Mouse (Mus musculus): ENCODE data around the gene Frs2. TPM values are rescaled to one million over a fixed set of nuclear protein-coding genes. Genes with fewer than 3 reads are reported as not detected.
A peak's percentile ranks its signal among the peaks of the same experiment; 100 is the strongest.

The Frs2 gene
- total and polyA plus RNA-seq, 3 experiments, result 13.4 to 17.0 (median 14.2) TPM

DNA sequence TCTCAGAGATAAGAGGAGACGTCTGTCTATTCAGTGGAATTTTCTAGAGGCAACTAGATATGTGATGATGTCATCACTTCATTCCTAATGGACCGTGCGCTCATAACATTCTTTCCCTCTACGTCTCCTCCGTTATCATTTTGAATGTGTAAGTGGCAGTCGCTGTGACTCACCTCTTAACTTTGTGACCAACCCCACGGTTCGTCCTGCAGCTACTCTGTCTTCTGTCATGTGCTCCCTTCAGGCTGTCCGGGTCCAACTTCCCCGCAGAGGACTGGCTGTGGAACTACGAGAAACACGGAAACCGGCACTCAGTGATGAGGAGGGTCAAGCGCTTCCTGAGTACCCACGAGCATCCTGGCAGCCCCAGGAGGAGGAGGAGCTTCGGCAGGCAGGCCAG, 124.6 kb downstream of the Frs2 start:
- Histone ChIP-seq H3K4me3 (peak overlapping the region; percentile 27; the same call in 1 of the 2 replicates), H3K36me3 (ENCODE audit: control insufficient read depth, insufficient read depth, low read length) (no peaks in the 10 kb centered on the region), H3K9ac (ENCODE audit: low read depth, low read length) (no peak overlapping the region), H3K27me3 (ENCODE audit: control insufficient read depth, insufficient read depth, low read length) (no peaks in the 10 kb centered on the region), H3K4me1 (ENCODE audit: control insufficient read depth, insufficient read depth, low read length) (no peaks in the 10 kb centered on the region), H3K79me2 (replicated peaks; ENCODE audit: control insufficient read depth, insufficient read depth, low read length) (no peaks in the 10 kb centered on the region), H3K27ac (no peak overlapping the region)
- WGBS, result 3% methylated on average over 16 of the region's 16 CpGs
- intact Hi-C loops (cut with DNase I), result no loop called here
- DNase-seq, result no peak
- no peak for TF ChIP-seq POLR2A (IDR thresholded peaks at IDR 0.05; ENCODE audit: insufficient read depth, low read depth, low read length)
- no peak for TF ChIP-seq EP300 (IDR thresholded peaks at IDR 0.05; ENCODE audit: insufficient read depth, low read depth, low read length)
- no peak for TF ChIP-seq CTCF (IDR thresholded peaks at IDR 0.05)

DNA sequence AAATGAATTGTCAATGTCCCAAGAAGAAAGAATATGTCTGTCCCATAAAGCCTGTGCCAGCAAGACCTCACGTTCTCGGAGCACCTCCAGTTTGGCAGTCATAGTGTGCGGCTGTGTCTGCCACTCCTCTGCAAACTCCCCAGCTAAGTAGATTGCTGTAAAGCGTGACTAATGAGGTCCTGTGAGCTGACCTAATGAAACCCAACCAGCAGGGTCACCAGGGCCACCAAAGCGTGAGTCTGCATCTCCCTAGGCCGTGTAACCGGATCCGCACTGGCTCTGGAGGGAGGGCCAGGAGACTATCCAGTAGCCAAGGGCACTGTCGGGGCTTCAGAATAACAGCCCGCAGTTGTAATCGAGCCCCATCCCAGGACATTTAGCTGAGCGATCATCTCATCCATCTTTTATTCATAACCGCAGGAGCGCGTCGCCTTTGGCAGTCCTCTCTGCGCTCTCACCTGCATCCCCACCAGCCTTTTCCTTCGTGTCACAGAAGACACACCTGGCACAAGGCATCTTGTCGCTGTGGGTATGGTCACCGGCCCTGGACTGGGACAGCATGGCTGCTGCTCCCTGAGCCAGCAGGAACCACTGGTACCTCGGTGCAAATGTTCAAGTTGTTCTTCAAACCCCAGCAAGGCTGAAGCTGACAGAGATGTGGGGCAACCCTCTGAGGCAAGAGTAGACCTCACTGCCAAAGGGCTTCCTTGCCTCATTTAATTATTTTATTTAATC, 127.1 kb downstream of the Frs2 start:
- H3K4me3 ChIP-seq, result no peak overlapping the region
- H3K79me2 ChIP-seq (replicated peaks; ENCODE audit: control insufficient read depth, insufficient read depth, low read length), result no peaks in the 10 kb centered on the region
- no peaks in the 10 kb centered on the region for H3K27me3 ChIP-seq (ENCODE audit: control insufficient read depth, insufficient read depth, low read length)
- no peak overlapping the region for H3K27ac ChIP-seq
- H3K4me1 ChIP-seq (ENCODE audit: control insufficient read depth, insufficient read depth, low read length), result no peaks in the 10 kb centered on the region
- WGBS, result 63% methylated on average over 21 of the region's 21 CpGs
- DNase-seq, result no peak
- H3K9ac ChIP-seq (ENCODE audit: low read depth, low read length), result no peak overlapping the region
- TF ChIP-seq EP300 (IDR thresholded peaks at IDR 0.05; ENCODE audit: insufficient read depth, low read depth, low read length) (no peak), CTCF (IDR thresholded peaks at IDR 0.05) (no peak), POLR2A (IDR thresholded peaks at IDR 0.05; ENCODE audit: insufficient read depth, low read depth, low read length) (no peak)
- intact Hi-C loops (cut with DNase I), result no loop called here
- no peaks in the 10 kb centered on the region for H3K36me3 ChIP-seq (ENCODE audit: control insufficient read depth, insufficient read depth, low read length)

Other genes starting within 250 kb of the Frs2 start
- 100 to 1,000 TPM in 1 of 2 experiments, 10 to 100 TPM in 1; 80.3 to 100 TPM for gene Rab3ip, start 197.8 kb downstream of the Frs2 start, total RNA-seq (2021)
- 168 and 181 TPM in 2 replicates for gene Rab3ip, start 197.8 kb downstream of the Frs2 start, polyA plus RNA-seq (2012; rRNA removed)
- gene Gm10271, start 175.9 kb downstream of the Frs2 start, total RNA-seq (2021), result not detected
- gene Gm10271, start 175.9 kb downstream of the Frs2 start, polyA plus RNA-seq (2012; rRNA removed), result not detected in 2 replicates
- 1 to 10 TPM; 5.8 to 5.9 TPM for gene Best3, start 162.2 kb downstream of the Frs2 start, total RNA-seq (2021)
- 3.2 and 6.7 TPM in 2 replicates for gene Best3, start 162.2 kb downstream of the Frs2 start, polyA plus RNA-seq (2012; rRNA removed)
- gene Lrrc10, start 103.2 kb downstream of the Frs2 start, total RNA-seq (2021), result 100 to 1,000 TPM; 148 to 208 TPM
- gene Lrrc10, start 103.2 kb downstream of the Frs2 start, polyA plus RNA-seq (2012; rRNA removed), result 266 and 368 TPM in 2 replicates
- gene Cct2, start 84.7 kb downstream of the Frs2 start, total RNA-seq (2021), result 100 to 1,000 TPM; 123 to 129 TPM
- 50.4 and 93.0 TPM in 2 replicates for gene Cct2, start 84.7 kb downstream of the Frs2 start, polyA plus RNA-seq (2012; rRNA removed)
- gene Yeats4, start 76.0 kb upstream of the Frs2 start, total RNA-seq (2021), result 10 to 100 TPM; 26.9 to 27.9 TPM
- 13.7 and 20.8 TPM in 2 replicates for gene Yeats4, start 76.0 kb upstream of the Frs2 start, polyA plus RNA-seq (2012; rRNA removed)
- not detected for gene 9530003J23Rik, start 90.2 kb upstream of the Frs2 start, total RNA-seq (2021)
- not detected in 2 replicates for gene 9530003J23Rik, start 90.2 kb upstream of the Frs2 start, polyA plus RNA-seq (2012; rRNA removed)
- 100 to 1,000 TPM; 149 to 190 TPM for gene Lyz2, start 133.8 kb upstream of the Frs2 start, total RNA-seq (2021)
- 178 and 198 TPM in 2 replicates for gene Lyz2, start 133.8 kb upstream of the Frs2 start, polyA plus RNA-seq (2012; rRNA removed)
- gene Lyz1, start 144.3 kb upstream of the Frs2 start, total RNA-seq (2021), result 10 to 100 TPM; 13.2 to 18.8 TPM
- 2.0 and 4.8 TPM in 2 replicates for gene Lyz1, start 144.3 kb upstream of the Frs2 start, polyA plus RNA-seq (2012; rRNA removed)
- 10 to 100 TPM; 30.9 to 35.5 TPM for gene Cpsf6, start 231.5 kb upstream of the Frs2 start, total RNA-seq (2021)
- gene Cpsf6, start 231.5 kb upstream of the Frs2 start, polyA plus RNA-seq (2012; rRNA removed), result 20.3 and 22.7 TPM in 2 replicates

Measured in heart, adult 2 months (tissue).